Mouse (Mus musculus): ENCODE measurements at regions not wholly inside any gene's neighbourhood (a gene's known extent, or its start where the extent isn't known, plus 50 kb on each side); places are given as distances from the start of the nearest gene placed in this dataset.
"Not testable (repeated sequence)": the region's sequence is repeated elsewhere in the genome, so short reads cannot be mapped to it uniquely, and the experiment has no call there.

GRCm38 (mm10) chr4:22833851-22834440 lies 345.8 kb upstream of the Pou3f2 start:
- no peak for DNase-seq (ENCODE audit: low spot score in 2 of 2)

GRCm38 (mm10) chr4:22803665-22804064 lies 315.5 kb upstream of the Pou3f2 start:
- DNase-seq (ENCODE audit: low spot score in 2 of 2) = no peak

- DNase-seq (ENCODE audit: low spot score in 2 of 2) = no peak
Measured at GRCm38 (mm10) chr4:22792826-22793225, 304.7 kb upstream of the Pou3f2 start.

- DNase-seq (ENCODE audit: low spot score in 2 of 2) = no peak
Measured at GRCm38 (mm10) chr4:22787866-22788265, 299.7 kb upstream of the Pou3f2 start.

GRCm38 (mm10) chr4:22763026-22763425 lies 274.9 kb upstream of the Pou3f2 start:
- DNase-seq (ENCODE audit: low spot score in 2 of 2) = not testable (repeated sequence)
